Mouse (Mus musculus) lung, adult 18-20 months (tissue): Measurements from ENCODE around the gene Nkx2-2.
"Not testable (repeated sequence)": the region's sequence is repeated elsewhere in the genome, so short reads cannot be mapped to it uniquely, and the experiment has no call there.

Source experiments
- DNase-seq, 2 experiments: peaks; one replicate each; pipeline ENCODE4 v3.0.0; 2022; ENCODE audit warnings: mixed read lengths in 2 of 2

The Nkx2-2 gene

DNA sequence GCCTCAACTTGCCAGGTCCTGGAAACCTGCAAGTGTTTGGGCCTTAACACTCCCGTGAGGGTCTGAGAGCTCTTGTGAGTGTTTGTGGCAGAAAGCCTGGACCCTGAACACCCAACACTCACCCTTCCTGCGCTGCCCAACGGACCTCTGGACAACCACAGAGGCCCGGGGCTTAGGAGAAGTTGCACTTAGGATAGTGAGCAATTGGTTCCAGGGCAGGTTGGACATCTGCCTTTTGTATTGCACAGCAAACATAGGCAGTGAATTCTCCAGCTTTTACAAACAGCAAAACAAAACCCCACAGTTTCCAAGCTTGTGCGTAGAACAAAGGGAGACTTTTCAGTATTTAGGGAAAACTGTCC is 12.8 kb downstream of the Nkx2-2 start:
- no peak for DNase-seq

DNA sequence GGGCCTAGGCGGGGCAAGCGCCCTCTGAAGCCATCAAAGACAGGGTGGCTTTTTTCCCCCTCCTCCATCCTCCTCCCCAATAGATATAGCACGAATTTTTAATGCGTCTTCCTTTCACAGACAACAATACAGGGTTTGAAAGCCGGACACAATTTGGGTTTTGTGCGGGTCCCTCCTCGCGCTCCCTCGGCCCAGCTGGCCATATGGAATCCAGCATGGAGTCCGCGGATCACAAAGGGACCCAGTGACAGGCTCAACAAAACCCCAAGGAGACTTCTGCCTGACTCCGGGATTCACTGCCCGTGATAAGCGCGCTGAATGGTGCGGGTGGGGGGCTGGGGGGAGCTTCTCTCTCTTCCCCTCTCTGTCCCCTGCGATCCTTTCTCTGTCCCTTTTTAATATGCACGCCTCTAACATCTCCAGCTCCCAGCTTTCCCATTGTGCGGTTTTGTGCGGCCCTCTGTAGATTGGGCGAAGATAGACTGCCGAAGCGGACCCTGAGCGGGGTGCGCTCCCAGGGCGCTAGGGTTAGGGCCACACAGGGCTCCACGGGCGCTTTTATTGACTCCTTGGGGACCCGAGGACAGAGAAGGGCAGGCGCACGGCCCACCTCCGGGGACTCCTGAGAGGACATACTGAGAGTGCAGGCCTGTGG is 13.3 kb downstream of the Nkx2-2 start:
- DNase-seq: no peak

DNA sequence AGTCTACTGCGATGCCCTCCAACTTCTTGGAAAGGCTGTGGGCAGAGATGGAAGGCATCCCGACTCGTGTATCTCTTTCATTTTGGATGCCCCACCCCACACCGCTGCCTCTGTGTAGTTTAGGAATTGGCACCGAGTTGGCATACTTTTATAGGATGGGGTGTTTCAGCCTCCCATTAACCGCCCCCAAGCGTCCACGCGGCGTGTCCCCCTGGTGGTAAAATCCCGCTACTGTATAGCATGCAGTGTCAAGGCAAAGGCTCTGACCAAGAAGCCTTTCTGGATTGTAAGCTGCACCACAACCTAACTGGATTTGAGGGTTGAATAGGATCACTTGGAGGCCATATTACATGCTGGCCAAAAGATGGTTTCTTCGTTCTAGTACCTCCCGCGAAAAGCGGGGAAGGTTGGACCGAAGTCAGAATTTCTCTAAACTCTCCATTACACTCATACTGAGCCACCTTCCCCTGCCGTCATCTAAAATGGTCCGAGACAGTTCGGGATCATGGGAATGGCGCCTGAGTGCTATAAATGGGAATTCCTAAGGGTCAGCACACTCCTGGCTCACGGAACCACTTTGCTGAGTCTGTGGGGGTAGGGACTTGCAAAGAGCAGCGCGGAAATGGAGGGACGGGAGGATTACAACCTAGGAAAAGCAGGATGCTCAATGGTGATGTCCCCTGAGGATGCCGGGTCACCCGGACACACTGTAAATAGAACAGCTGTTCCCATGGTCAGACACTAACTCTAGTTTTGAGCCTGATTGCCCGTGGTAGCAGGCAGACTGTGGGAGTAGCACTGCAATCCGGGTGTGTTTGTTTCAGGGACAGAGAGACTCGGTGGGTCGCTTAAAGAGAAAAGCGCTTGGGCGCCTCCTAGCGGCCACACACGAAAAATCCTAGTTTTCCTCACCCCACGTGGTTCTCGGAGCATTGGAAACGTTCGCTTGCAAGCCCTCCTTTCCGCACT is 15.7 kb downstream of the Nkx2-2 start:
- peak; percentile 40 to 47 for DNase-seq

DNA sequence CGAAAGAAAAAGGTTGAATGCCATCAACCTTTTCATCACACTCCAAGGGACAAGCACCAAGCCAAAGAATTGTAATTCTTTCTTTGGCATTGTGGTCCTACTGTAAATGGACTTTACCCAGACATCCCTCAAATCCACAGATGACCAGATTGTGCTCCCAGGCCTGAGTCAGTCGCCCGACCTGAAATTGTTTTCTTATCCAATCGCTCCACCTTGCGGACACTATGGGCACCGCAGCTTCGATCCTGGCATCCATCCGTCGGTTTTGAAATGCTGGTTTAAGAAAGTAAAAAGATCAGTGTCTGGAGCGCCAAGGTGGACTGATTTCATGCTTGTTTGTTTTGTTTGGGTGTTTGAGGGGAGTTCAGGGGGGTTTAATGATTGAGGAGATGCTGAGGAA is 16.4 kb downstream of the Nkx2-2 start:
- DNase-seq: peak; percentile 77 to 81

DNA sequence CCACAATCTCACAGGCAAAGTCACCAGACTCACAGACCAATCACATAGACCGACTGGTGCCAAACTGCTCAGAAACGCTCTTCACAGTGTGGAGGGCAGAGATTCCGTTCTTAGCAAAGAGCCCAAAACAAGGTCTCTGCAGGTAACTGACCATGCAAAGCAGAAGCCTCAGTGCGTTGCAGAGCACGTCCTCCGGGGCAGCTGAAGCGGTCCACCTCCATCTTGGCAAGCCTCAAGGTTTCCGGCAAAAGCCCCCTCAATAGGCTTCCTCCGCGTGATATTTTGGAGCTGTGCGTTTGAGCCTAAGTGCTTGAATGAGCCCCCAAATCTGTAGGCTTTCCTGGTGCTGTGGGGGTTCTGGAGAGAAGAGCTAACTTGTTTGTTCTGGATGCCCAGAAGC is 18.7 kb downstream of the Nkx2-2 start:
- no peak for DNase-seq

DNA sequence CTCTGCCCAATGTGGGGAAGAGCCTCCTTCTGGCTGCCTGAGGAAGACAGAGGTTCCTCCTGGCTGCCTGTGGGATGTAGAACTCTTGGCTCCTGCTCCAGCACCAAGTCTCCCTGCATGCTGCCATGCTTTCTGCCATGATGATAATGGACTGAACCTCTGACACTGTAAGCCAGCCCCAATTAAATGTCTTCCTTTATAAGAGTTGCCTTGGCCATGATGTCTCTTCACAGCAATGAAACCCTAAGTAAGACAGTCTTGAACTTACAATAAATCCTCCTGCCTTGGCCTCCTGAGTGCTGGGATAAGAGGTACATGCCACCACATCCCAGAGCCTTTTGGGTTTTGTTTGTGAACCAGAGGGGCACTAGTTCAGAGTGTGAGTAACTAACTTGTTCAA is 20.3 kb downstream of the Nkx2-2 start:
- no peak for DNase-seq

DNA sequence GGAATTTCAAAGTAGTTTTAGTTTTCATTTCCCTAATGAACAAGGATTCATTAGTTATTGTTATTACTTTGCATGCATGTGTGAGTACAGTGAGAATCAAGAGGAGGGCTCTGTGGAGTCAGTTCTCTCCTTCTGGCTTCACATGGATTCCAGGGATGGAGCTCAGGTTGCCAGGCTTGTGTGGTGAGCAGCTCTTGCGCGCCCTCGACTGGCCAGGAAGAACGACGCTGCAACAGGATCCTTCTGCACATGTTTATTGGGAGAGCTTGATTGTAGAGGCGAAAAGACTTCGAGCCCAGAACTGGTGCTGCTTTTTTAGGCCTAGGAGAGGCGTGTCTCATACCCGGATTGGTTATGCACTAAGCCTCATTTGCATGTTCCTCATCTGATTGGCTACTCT is 23.5 kb downstream of the Nkx2-2 start:
- DNase-seq: not testable (repeated sequence)

DNA sequence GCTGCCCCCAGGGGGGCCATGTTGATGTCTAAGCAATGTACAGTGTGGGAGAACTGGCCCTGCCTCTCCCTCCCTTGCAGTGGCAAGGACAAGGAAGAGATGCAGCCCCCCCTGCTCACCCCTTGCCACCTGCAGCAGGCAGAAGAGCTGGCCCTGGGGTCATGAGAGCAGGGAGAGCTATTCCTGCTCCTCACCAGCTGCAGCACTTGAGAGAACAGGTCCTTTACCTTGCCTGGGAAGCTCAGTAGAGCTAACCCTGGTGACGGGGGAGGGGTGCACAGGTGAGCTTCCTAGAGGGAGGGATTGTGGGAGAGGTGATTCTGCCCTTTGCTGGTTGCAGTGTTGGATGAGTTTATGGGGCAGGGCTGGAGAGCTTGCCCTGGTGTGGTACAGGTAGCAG is 28.2 kb downstream of the Nkx2-2 start:
- no peak for DNase-seq

DNA sequence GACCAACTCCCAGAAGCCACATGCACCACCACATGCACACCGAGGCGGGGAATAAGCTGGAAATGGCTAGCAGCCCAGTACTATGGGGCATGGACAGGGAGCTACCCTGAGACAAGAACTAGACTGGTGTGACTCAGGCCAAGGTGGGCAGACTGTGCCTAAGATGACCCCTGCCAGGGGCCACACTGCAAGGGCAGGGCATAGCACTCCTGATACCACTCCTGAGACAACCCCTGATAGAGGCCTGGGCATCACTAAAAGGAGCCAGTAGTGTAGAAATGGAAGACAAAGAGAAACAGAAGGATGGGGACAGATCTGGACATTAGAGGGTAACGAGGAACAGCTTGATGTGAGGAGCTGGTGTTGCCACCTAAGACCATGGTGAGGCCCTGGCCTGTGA is 28.7 kb downstream of the Nkx2-2 start:
- DNase-seq: no peak

DNA sequence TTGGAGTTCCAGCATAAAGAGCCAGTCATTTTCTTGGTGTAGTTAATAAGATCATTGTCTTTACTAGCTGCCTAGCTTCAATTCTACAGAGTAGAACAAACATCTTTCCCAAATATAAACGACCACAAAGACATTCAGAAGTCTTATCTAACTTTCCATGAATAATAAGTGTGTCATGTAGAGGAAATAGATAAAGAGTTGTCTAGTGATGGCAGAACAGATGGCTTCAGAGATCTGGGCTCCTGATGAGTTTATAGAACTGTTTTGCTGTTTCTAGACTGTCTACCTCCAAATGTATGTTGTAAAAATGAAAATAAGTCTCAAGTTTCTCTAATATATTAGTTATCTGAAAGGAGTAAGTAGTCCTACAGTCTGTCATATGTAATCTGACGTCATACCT is 41.5 kb downstream of the Nkx2-2 start:
- no peak for DNase-seq
